Comparison of ENCODE assay signal across 9 mouse cellular contexts in genomic region chr17:16054481-16054880, GRCm38 (mm10).
DNase-seq lines count a peak whose midpoint lies in the region; ATAC-seq and TF ChIP-seq lines count a peak whose summit lies in the region.
"Had no signal": no experiment of that assay in that cellular context is flagged by ENCODE, and none has a peak within 500 bp of the region (broad histone marks: within the 10 kb centered on the region; RNA-seq: fewer than 3 reads in every experiment).

No protein-coding gene starts in this region.

- no peaks in the 10 kb centered on the region for H3K27me3 ChIP-seq in intestine, embryonic 15.5 days (replicated peaks)
- no peaks in the 10 kb centered on the region for H3K27me3 ChIP-seq in intestine, postnatal 0 days (replicated peaks; ENCODE audit: control insufficient read depth, insufficient read depth, low read length)
- H3K27me3 ChIP-seq in kidney, postnatal 0 days (ENCODE audit: insufficient read depth, low read length): no peaks in the 10 kb centered on the region
- H3K27me3 ChIP-seq in forebrain, embryonic 16.5 days (replicated peaks; ENCODE audit: control insufficient read depth, insufficient read depth, low read length): no peaks in the 10 kb centered on the region
- H3K27me3 ChIP-seq: megakaryocyte, embryonic 14.5 days had no signal

- no peak overlapping the region for H3K27ac ChIP-seq in intestine, embryonic 15.5 days
- H3K27ac ChIP-seq in intestine, postnatal 0 days (ENCODE audit: low read depth, low read length): no peak overlapping the region
- H3K27ac ChIP-seq in kidney, postnatal 0 days: no peak overlapping the region
- no peak overlapping the region for H3K27ac ChIP-seq in forebrain, embryonic 16.5 days (ENCODE audit: low read length)

- no peaks in the 10 kb centered on the region for H3K4me1 ChIP-seq in intestine, embryonic 15.5 days (replicated peaks)
- H3K4me1 ChIP-seq in intestine, postnatal 0 days (replicated peaks; ENCODE audit: control insufficient read depth, insufficient read depth, low read length): no peaks in the 10 kb centered on the region
- no peaks in the 10 kb centered on the region for H3K4me1 ChIP-seq in kidney, postnatal 0 days (replicated peaks; ENCODE audit: insufficient read depth, low read length)
- no peaks in the 10 kb centered on the region for H3K4me1 ChIP-seq in forebrain, embryonic 16.5 days (replicated peaks; ENCODE audit: control insufficient read depth, insufficient read depth, low read length)
- H3K4me1 ChIP-seq: megakaryocyte, embryonic 14.5 days had no signal

- TF ChIP-seq CTCF in intestine, postnatal 0 days (IDR thresholded peaks at IDR 0.05; ENCODE audit: low read depth): no peak
- no peak for TF ChIP-seq CTCF in kidney, postnatal 0 days (IDR thresholded peaks at IDR 0.05; ENCODE audit: low read depth)

- H3K4me2 ChIP-seq in intestine, embryonic 15.5 days (replicated peaks): no peak overlapping the region
- H3K4me2 ChIP-seq in intestine, postnatal 0 days (replicated peaks; ENCODE audit: low read depth): no peak overlapping the region
- H3K4me2 ChIP-seq in kidney, postnatal 0 days (ENCODE audit: low read length): no peak overlapping the region
- no peak overlapping the region for H3K4me2 ChIP-seq in forebrain, embryonic 16.5 days (ENCODE audit: low read length)

- WGBS in intestine, embryonic 15.5 days: 23% methylated on average over 3 of the region's 3 CpGs
- WGBS in intestine, postnatal 0 days: 45% methylated on average over 3 of the region's 3 CpGs
- 16% methylated on average over 3 of the region's 3 CpGs for WGBS in kidney, postnatal 0 days
- WGBS in forebrain, embryonic 16.5 days: 65% methylated on average over 3 of the region's 3 CpGs

- H3K9ac ChIP-seq in intestine, embryonic 15.5 days: no peak overlapping the region
- H3K9ac ChIP-seq in intestine, postnatal 0 days (ENCODE audit: low read depth, low read length): no peak overlapping the region
- no peak overlapping the region for H3K9ac ChIP-seq in kidney, postnatal 0 days (ENCODE audit: low read depth, low read length)
- H3K9ac ChIP-seq in forebrain, embryonic 16.5 days (replicated peaks; ENCODE audit: low read depth, low read length): no peak overlapping the region

- H3K36me3 ChIP-seq in intestine, embryonic 15.5 days: no peaks in the 10 kb centered on the region
- no peaks in the 10 kb centered on the region for H3K36me3 ChIP-seq in intestine, postnatal 0 days (ENCODE audit: control insufficient read depth, insufficient read depth)
- no peaks in the 10 kb centered on the region for H3K36me3 ChIP-seq in kidney, postnatal 0 days (ENCODE audit: insufficient read depth, low read length)
- H3K36me3 ChIP-seq in forebrain, embryonic 16.5 days (ENCODE audit: control insufficient read depth, insufficient read depth): no peaks in the 10 kb centered on the region

- no peaks in the 10 kb centered on the region for H3K9me3 ChIP-seq in intestine, embryonic 15.5 days
- no peaks in the 10 kb centered on the region for H3K9me3 ChIP-seq in intestine, postnatal 0 days (ENCODE audit: control insufficient read depth)
- H3K9me3 ChIP-seq in kidney, postnatal 0 days (replicated peaks; ENCODE audit: low read length): no peaks in the 10 kb centered on the region
- H3K9me3 ChIP-seq in forebrain, embryonic 16.5 days (ENCODE audit: control insufficient read depth, low read length): no peaks in the 10 kb centered on the region
- H3K9me3 ChIP-seq: megakaryocyte, embryonic 14.5 days had no signal

- peak; percentile 35 for DNase-seq in adipocyte (ENCODE audit: low spot score)
- peak; percentile 37 for DNase-seq in fibroblast of lung, adult 2 months (ENCODE audit: low read depth)
- DNase-seq in kidney, postnatal 0 days (ENCODE audit: low spot score): peak; percentile 79
- no peak for DNase-seq in spleen, postnatal 10 days (ENCODE audit: low spot score in 2 of 2)
- DNase-seq in testis, postnatal 14 days (ENCODE audit: low spot score): no peak

- ATAC-seq in intestine, embryonic 15.5 days: 0 out of 2 replicates have a peak, but pooled peaks have one; percentile 20
- ATAC-seq in intestine, postnatal 0 days: no peak
- no peak for ATAC-seq in kidney, postnatal 0 days (replicated peaks; ENCODE audit: low FRiP score, low read depth)
- no peak for ATAC-seq in forebrain, embryonic 16.5 days

- H3K4me3 ChIP-seq in intestine, embryonic 15.5 days (replicated peaks): no peak overlapping the region
- no peak overlapping the region for H3K4me3 ChIP-seq in intestine, postnatal 0 days (ENCODE audit: low read depth, low read length)
- no peak overlapping the region for H3K4me3 ChIP-seq in kidney, postnatal 0 days (replicated peaks; ENCODE audit: low read depth, low read length)
- no peak overlapping the region for H3K4me3 ChIP-seq in forebrain, embryonic 16.5 days (replicated peaks; ENCODE audit: low read length)
- H3K4me3 ChIP-seq: megakaryocyte, embryonic 14.5 days had no signal

Comparison
In these comparisons a context has a peak if more than half of its experiments do, and no peak if none do; other contexts are left out.
1. DNase-seq: peak in adipocyte (single experiment), fibroblast of lung, adult 2 months (single experiment) and kidney, postnatal 0 days (single experiment); none in spleen, postnatal 10 days (0 of 2) and testis, postnatal 14 days (single experiment).